Mouse (Mus musculus) liver, postnatal 0 days (tissue): ENCODE data around the gene Zmynd10.

ENCODE experiments used
- CTCF ChIP-seq: sonication (generic); IDR thresholded peaks from 2 replicates; pipeline ENCODE4 v1.5.1; 2016; ENCODE audit warnings: antibody characterized with exemption, low read depth
- EP300 ChIP-seq: IDR thresholded peaks from 2 replicates; pipeline ENCODE4 v1.6.1; 2016; ENCODE audit warnings: antibody characterized with exemption, low read depth, mild to moderate bottlenecking

- no peak for TF ChIP-seq CTCF
- no peak for TF ChIP-seq EP300
Measured at GRCm38 (mm10) chr9:107550491-107551116, 3.5 kb downstream of the Zmynd10 start.
